Mouse (Mus musculus): ENCODE results near the gene P2rx7. TPM values are rescaled to one million over a fixed set of nuclear protein-coding genes. Genes with fewer than 3 reads are reported as not detected.

Gene P2rx7
- polyA plus RNA-seq, 1 experiment, result 2.9 TPM

GRCm38 (mm10) chr5:122649264-122649663 lies 5.6 kb downstream of the P2rx7 start:
- TF ChIP-seq POLR2A (IDR thresholded peaks at IDR 0.05; ENCODE audit: borderline replicate concordance, control insufficient read depth, low read depth, low read length), result no peak
- no peak for TF ChIP-seq CTCF (IDR thresholded peaks at IDR 0.05; ENCODE audit: control insufficient read depth, insufficient read depth, low read length)
- 77% methylated on average over 8 of the region's 8 CpGs for WGBS
- Histone ChIP-seq H3K4me3 (replicated peaks; ENCODE audit: control insufficient read depth, low read depth, low read length) (no peak overlapping the region), H3K27ac (ENCODE audit: control insufficient read depth, insufficient read depth, low read depth, low read length, poor library complexity) (no peak overlapping the region), H3K4me1 (ENCODE audit: control insufficient read depth, insufficient read depth, low read length) (peaks cover 6% of the 10 kb centered on the region; the same call in 1 of the 2 replicates)

DNA sequence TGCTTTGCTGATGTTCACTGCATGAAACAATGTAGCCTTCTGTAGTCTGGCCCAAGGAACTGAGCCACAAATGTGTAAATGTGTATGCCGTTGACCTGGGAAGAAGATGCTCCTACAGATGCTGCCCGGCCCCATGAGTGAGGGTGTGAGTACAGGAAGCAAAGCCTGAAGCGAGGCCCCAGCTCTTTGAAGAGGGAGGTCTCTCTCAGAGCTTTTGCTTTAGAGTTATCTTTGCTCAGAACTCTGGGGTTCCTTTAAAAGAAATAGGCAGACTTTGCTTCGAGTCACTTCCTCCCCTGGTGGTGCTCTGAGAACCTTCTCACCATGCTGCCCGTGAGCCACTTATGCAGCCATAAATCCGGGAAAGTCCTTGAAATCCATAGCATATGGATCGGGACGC lies 6.4 kb downstream of the P2rx7 start:
- TF ChIP-seq POLR2A (IDR thresholded peaks at IDR 0.05; ENCODE audit: borderline replicate concordance, control insufficient read depth, low read depth, low read length) (no peak), CTCF (IDR thresholded peaks at IDR 0.05; ENCODE audit: control insufficient read depth, insufficient read depth, low read length) (no peak)
- Histone ChIP-seq H3K4me3 (replicated peaks; ENCODE audit: control insufficient read depth, low read depth, low read length) (no peak overlapping the region), H3K27ac (ENCODE audit: control insufficient read depth, insufficient read depth, low read depth, low read length, poor library complexity) (no peak overlapping the region), H3K4me1 (ENCODE audit: control insufficient read depth, insufficient read depth, low read length) (peaks cover 6% of the 10 kb centered on the region; the same call in 1 of the 2 replicates)
- 48% methylated on average over 8 of the region's 8 CpGs for WGBS

DNA sequence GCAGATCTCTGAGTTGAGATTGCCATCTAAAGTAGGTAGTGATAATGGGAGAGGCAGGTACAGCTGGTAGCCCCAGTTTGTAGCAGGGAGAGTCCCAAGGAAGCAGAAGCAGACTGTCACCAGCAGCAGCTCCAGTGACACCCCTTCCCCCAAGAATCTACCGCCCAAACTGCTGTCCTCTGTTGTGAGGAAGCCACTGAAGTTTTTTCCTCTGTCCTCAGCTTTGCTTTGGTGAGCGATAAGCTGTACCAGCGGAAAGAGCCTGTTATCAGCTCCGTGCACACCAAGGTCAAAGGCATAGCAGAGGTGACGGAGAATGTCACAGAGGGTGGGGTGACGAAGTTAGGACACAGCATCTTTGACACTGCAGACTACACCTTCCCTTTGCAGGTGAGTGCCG lies 8.8 kb downstream of the P2rx7 start:
- Histone ChIP-seq H3K4me1 (ENCODE audit: control insufficient read depth, insufficient read depth, low read length) (peaks cover 4% of the 10 kb centered on the region; the same call in 1 of the 2 replicates), H3K27ac (ENCODE audit: control insufficient read depth, insufficient read depth, low read depth, low read length, poor library complexity) (no peak overlapping the region), H3K4me3 (replicated peaks; ENCODE audit: control insufficient read depth, low read depth, low read length) (no peak overlapping the region)
- WGBS, result 9% methylated on average over 7 of the region's 7 CpGs
- TF ChIP-seq POLR2A (IDR thresholded peaks at IDR 0.05; ENCODE audit: borderline replicate concordance, control insufficient read depth, low read depth, low read length) (no peak), CTCF (IDR thresholded peaks at IDR 0.05; ENCODE audit: control insufficient read depth, insufficient read depth, low read length) (no peak)

- H3K27ac ChIP-seq (ENCODE audit: control insufficient read depth, insufficient read depth, low read depth, low read length, poor library complexity), result no peak overlapping the region
- TF ChIP-seq POLR2A (IDR thresholded peaks at IDR 0.05; ENCODE audit: borderline replicate concordance, control insufficient read depth, low read depth, low read length), result no peak
- no peak for TF ChIP-seq CTCF (IDR thresholded peaks at IDR 0.05; ENCODE audit: control insufficient read depth, insufficient read depth, low read length)
- peak overlapping the region; percentile 23 for H3K4me3 ChIP-seq (replicated peaks; ENCODE audit: control insufficient read depth, low read depth, low read length)
- H3K4me1 ChIP-seq (ENCODE audit: control insufficient read depth, insufficient read depth, low read length), result peaks cover 4% of the 10 kb centered on the region; the same call in 1 of the 2 replicates
- 10% methylated on average over 10 of the region's 10 CpGs for WGBS
These were observed 9.4 kb downstream of the P2rx7 start for GRCm38 (mm10) chr5:122653112-122653445.

GRCm38 (mm10) chr5:122653446-122654267 lies 9.9 kb downstream of the P2rx7 start:
- peak overlapping the region; percentile 23 for H3K4me3 ChIP-seq (replicated peaks; ENCODE audit: control insufficient read depth, low read depth, low read length)
- 0 out of 2 replicates have a peak overlapping the region, but pooled peaks have one; percentile 7 for H3K27ac ChIP-seq (ENCODE audit: control insufficient read depth, insufficient read depth, low read depth, low read length, poor library complexity)
- 23% methylated on average over 15 of the region's 15 CpGs for WGBS
- H3K4me1 ChIP-seq (ENCODE audit: control insufficient read depth, insufficient read depth, low read length), result peaks cover 4% of the 10 kb centered on the region; the same call in 1 of the 2 replicates
- no peak for TF ChIP-seq POLR2A (IDR thresholded peaks at IDR 0.05; ENCODE audit: borderline replicate concordance, control insufficient read depth, low read depth, low read length)

- Histone ChIP-seq H3K4me1 (ENCODE audit: control insufficient read depth, insufficient read depth, low read length) (peaks cover 4% of the 10 kb centered on the region; the same call in 1 of the 2 replicates), H3K27ac (ENCODE audit: control insufficient read depth, insufficient read depth, low read depth, low read length, poor library complexity) (no peak overlapping the region), H3K4me3 (replicated peaks; ENCODE audit: control insufficient read depth, low read depth, low read length) (no peak overlapping the region)
- WGBS, result 77% methylated on average over 5 of the region's 5 CpGs
- TF ChIP-seq POLR2A (IDR thresholded peaks at IDR 0.05; ENCODE audit: borderline replicate concordance, control insufficient read depth, low read depth, low read length) (no peak), CTCF (IDR thresholded peaks at IDR 0.05; ENCODE audit: control insufficient read depth, insufficient read depth, low read length) (no peak)
These were observed 10.5 kb downstream of the P2rx7 start for GRCm38 (mm10) chr5:122654268-122654573.

- no peak overlapping the region for H3K4me3 ChIP-seq (replicated peaks; ENCODE audit: control insufficient read depth, low read depth, low read length)
- no peak overlapping the region for H3K27ac ChIP-seq (ENCODE audit: control insufficient read depth, insufficient read depth, low read depth, low read length, poor library complexity)
- TF ChIP-seq POLR2A (IDR thresholded peaks at IDR 0.05; ENCODE audit: borderline replicate concordance, control insufficient read depth, low read depth, low read length) (no peak), CTCF (IDR thresholded peaks at IDR 0.05; ENCODE audit: control insufficient read depth, insufficient read depth, low read length) (no peak)
- 82% methylated on average over 12 of the region's 12 CpGs for WGBS
- peaks cover 4% of the 10 kb centered on the region; the same call in 1 of the 2 replicates for H3K4me1 ChIP-seq (ENCODE audit: control insufficient read depth, insufficient read depth, low read length)
These were observed 13.1 kb downstream of the P2rx7 start for GRCm38 (mm10) chr5:122656808-122657207.

DNA sequence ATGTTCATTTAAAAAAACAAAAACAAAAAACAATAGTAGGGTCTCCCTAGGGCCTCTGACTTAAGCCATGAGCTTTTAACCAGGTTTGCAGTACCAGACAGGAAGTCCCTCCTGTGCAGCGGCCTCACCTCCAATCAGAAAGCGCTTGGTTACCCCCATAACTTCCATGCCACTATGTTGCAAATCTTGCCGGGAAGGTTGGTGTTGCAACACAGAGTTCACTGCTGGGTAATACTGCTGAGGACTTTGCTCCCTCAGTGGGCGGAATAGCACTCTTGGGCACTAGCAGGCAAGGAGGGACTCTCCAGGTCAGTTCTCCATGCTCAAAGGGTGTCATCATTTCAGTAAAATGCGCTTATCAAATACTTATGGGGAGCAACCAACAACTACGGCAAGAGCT lies 18.8 kb downstream of the P2rx7 start:
- WGBS, result 58% methylated on average over 6 of the region's 6 CpGs
- TF ChIP-seq CTCF (IDR thresholded peaks at IDR 0.05; ENCODE audit: control insufficient read depth, insufficient read depth, low read length), result no peak
- no peak for TF ChIP-seq POLR2A (IDR thresholded peaks at IDR 0.05; ENCODE audit: borderline replicate concordance, control insufficient read depth, low read depth, low read length)
- no peak overlapping the region for H3K27ac ChIP-seq (ENCODE audit: control insufficient read depth, insufficient read depth, low read depth, low read length, poor library complexity)
- no peak overlapping the region for H3K4me3 ChIP-seq (replicated peaks; ENCODE audit: control insufficient read depth, low read depth, low read length)
- no peaks in the 10 kb centered on the region for H3K4me1 ChIP-seq (ENCODE audit: control insufficient read depth, insufficient read depth, low read length)
